Mouse (Mus musculus) layer of hippocampus, postnatal 14 days (tissue): Measurements from ENCODE around the gene Stat2. TPM values are rescaled to one million over a fixed set of nuclear protein-coding genes. Genes with fewer than 3 reads are reported as not detected.

ENCODE experiments used
- DNase-seq, 2 experiments: peaks; one replicate each; pipeline ENCODE4 v3.0.0; 2021 to 2022; ENCODE audit warnings: low spot score in 2 of 2, mixed read lengths in 1 of 2
- total RNA-seq, 2 experiments: library from RNA; stranded (reverse); gene quantifications; 2 replicates each; pipeline ENCODE4 v1.2.3; 2021

Stat2 gene
- total RNA-seq, 2 experiments from 2014 or later = 29.2 to 30.3 TPM

DNA sequence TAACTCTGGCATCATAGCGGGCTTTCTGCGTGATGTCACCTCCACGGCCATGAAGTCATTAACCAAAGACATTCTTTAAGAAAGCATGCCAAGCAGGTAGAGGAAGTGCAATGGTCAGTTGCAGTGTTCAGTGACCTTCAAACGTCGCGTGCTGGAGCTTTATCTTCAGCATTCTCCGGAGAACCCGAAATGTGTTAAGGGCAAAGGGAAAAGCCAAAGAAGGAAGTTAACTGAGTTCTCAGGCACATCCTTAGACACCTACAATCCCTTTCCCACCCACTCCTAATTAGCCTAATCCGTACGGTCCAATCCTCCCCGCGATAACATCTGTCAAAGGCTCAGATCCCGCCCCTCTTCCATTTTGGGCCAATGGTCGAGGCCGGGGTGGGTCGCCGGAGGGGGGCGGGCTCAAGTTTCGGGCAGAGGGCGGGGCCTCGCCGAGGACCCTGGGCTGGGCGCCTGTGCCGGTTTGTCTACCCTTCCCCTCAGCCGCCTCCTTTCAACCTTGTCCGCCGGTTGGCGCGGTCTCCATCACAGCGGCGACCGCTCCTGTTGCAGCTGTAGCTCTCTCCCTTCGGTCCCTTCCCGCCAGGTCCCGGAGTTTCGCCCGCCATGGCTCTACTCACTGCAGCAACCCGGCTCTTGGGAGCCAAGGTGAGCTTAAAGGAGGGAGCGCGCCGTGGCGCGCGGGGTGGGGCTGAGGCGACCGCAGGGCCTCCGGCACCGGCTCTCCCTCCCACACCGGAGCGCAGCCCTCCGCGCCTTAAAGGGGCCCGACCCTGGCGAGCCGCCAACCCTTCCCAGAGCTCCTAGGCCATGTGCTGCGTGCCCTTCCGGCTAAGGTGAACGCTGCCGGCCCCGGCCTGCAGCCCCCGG, 67.2 kb downstream of the Stat2 start, which contains the start of gene Cs:
Gene Cs, plus strand, starts transcription at position 429 of the 876 bp plus-strand sequence.
- peak; percentile 93 to 98 for DNase-seq

DNA sequence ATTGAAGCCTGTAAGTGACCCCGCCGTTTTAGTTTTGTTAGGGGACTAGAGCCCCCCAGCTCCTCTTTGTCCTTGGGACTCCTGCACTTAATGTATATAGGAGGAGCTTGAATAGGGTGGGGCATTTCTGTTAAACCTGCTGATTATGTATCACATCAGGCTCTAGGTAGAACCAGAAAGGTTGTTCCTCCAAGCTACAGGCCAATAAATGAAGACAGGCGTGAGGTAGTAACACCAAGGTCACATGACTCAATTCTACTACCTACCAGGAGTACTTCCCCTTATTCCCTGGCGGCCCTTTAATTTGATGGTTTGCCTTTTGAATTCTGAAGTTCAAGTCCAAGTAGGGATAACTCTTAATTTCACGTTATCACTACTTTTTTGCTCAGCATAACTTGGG, 68.1 kb downstream of the Stat2 start:
- DNase-seq = no peak

DNA sequence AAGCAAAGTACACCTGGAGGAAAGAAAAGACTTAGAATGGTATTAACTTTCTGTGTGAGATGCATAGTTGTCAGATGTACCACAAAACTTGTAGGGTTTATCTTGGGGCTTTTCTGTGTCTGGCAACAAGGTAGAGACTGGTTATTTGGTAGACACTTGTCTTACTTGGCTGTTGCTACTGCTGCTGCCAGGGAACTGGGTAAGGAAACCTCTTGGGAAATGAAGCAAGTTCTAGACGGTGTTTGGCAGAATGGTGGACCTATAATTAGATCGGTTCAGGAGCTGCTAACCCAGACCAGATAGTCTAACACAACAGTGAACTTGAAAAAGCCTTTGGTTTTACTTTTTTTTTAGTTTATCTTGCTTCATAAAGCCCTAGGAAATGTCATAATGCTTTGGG, 68.6 kb downstream of the Stat2 start:
- no peak for DNase-seq

GRCm38 (mm10) chr10:128340257-128340656, 69.9 kb downstream of the Stat2 start:
- DNase-seq = no peak

Other genes starting within 250 kb of the Stat2 start
- gene Naca, start 235.0 kb upstream of the Stat2 start, total RNA-seq = 100 to 1,000 TPM; 321 to 339 TPM
- gene Ptges3, start 211.6 kb upstream of the Stat2 start, total RNA-seq = 100 to 1,000 TPM; 138 to 149 TPM
- gene Atp5b, start 187.3 kb upstream of the Stat2 start, total RNA-seq = 1,000 to 10,000 TPM; 1,880 to 1,915 TPM
- gene Baz2a, start 179.0 kb upstream of the Stat2 start, total RNA-seq = 10 to 100 TPM; 35.1 to 36.8 TPM
- gene Rbms2, start 90.3 kb upstream of the Stat2 start, total RNA-seq = 10 to 100 TPM; 13.4 to 14.6 TPM
- gene Gls2, start 76.1 kb upstream of the Stat2 start, total RNA-seq = 10 to 100 TPM; 14.2 to 18.4 TPM
- 10 to 100 TPM; 11.1 to 11.5 TPM for gene Spryd4, start 58.8 kb upstream of the Stat2 start, total RNA-seq
- gene Mip, start 44.7 kb upstream of the Stat2 start, total RNA-seq = not detected
- gene Timeless, start 38.5 kb upstream of the Stat2 start, total RNA-seq = 1 to 10 TPM; 4.1 to 7.6 TPM
- not detected for gene Apon, start 16.5 kb upstream of the Stat2 start, total RNA-seq
- gene Apof, start 1.9 kb upstream of the Stat2 start, total RNA-seq = not detected
- 1 to 10 TPM; 2.4 to 3.2 TPM for gene Il23a, start 28.2 kb downstream of the Stat2 start, total RNA-seq
- 10 to 100 TPM; 15.1 to 15.4 TPM for gene Pan2, start 32.8 kb downstream of the Stat2 start, total RNA-seq
- 10 to 100 TPM; 76.5 to 80.3 TPM for gene Cnpy2, start 51.9 kb downstream of the Stat2 start, total RNA-seq
- 100 to 1,000 TPM; 260 to 274 TPM for gene Cs, start 67.2 kb downstream of the Stat2 start, total RNA-seq
- gene Coq10a, start 98.4 kb downstream of the Stat2 start, total RNA-seq = 10 to 100 TPM; 60.0 to 62.1 TPM
- 10 to 100 TPM; 83.6 to 86.7 TPM for gene Ankrd52, start 106.6 kb downstream of the Stat2 start, total RNA-seq
- under 1 TPM in 1 of 2 experiments, not detected in 1; 0.60 TPM for gene Slc39a5, start 130.7 kb downstream of the Stat2 start, total RNA-seq
- gene Nabp2, start 140.9 kb downstream of the Stat2 start, total RNA-seq = 10 to 100 TPM; 94.5 TPM
- gene Rnf41, start 141.1 kb downstream of the Stat2 start, total RNA-seq = 10 to 100 TPM; 67.2 to 72.0 TPM
- gene Smarcc2, start 188.7 kb downstream of the Stat2 start, total RNA-seq = 100 to 1,000 TPM; 208 to 212 TPM
- 100 to 1,000 TPM; 596 to 608 TPM for gene Myl6, start 223.6 kb downstream of the Stat2 start, total RNA-seq
- 10 to 100 TPM; 15.5 to 16.2 TPM for gene Myl6b, start 228.1 kb downstream of the Stat2 start, total RNA-seq